Mouse (Mus musculus): Measurements from ENCODE around the gene Terf2. TPM values are rescaled to one million over a fixed set of nuclear protein-coding genes. Genes with fewer than 3 reads are reported as not detected.
A peak's percentile ranks its signal among the peaks of the same experiment; 100 is the strongest.
"Not testable (repeated sequence)": the region's sequence is repeated elsewhere in the genome, so short reads cannot be mapped to it uniquely, and the experiment has no call there.

Terf2 gene
- total RNA-seq, 2 experiments from 2014 or later, result 8.6 to 11.4 TPM

- DNase-seq, result peak; percentile 44 to 71
- intact Hi-C loops (cut with DNase I), result loop anchor here (5.0 kb wide), 1 partner anchor 51 kb away; no protein-coding TSS in a partner anchor
Observed at GRCm38 (mm10) chr8:107116023-107116422, 19.7 kb upstream of the Terf2 start.

DNA sequence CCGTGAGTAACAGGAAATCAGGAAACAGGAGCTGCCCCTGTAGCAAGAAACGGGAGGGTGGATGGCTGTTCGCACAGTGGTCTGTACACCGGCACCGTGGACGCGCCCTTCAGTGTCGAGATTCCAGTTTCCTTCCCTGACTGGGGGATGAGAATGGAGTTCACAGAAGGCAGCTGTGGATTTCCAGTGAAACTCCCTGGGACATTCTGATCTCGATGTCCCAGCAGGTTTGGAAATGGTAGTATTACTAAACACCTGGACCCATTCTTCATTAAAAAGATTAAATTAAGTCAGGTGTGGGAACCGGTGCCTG lies 18.6 kb upstream of the Terf2 start:
- DNase-seq, result no peak
- intact Hi-C loops (cut with DNase I), result loop anchor here (5.0 kb wide), 1 partner anchor 52 kb away; no protein-coding TSS in a partner anchor

DNA sequence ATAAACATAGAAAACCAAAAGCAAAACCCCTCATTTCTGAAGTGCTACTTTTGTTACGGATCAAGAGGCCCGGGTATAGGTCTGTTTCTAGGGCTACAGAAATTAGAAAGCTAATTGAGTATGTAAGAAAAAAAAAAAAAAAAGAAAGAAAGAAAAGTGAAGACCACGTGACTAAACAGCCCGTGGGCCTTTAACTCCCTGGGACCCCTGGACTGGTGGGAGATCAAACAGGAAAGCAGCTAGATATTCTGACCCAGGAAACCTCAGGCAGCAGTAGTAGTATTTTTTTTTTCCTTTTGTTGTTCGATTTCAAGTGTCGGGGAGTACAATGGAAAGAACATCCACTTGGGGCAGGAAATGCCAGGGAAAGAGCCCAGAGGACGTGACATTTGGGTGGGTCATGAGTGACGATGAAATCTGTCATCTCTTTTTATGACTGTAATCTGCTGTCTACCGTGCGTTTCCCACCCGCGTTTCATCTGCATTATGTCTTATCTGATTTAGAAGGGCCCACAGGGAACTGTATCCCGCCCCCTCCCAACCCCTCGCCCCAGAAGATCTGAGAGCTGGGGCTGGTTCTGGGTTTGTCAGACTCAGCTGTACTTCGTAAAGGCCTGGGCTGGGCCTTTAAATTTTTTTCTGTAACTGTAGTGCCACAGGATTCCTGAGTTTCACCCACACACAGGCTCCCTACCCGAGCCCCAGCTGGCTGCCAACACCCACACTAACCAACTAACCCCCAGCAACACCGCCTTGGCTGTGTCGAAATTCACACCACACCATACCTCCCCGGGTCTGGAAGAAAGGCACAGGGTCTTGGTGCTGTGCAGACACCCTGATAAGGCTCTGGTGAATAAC lies 18.0 kb upstream of the Terf2 start:
- intact Hi-C loops (cut with DNase I), result loop anchor here (5.0 kb wide), 2 partner anchors 53 to 88 kb away; no protein-coding TSS in a partner anchor

DNA sequence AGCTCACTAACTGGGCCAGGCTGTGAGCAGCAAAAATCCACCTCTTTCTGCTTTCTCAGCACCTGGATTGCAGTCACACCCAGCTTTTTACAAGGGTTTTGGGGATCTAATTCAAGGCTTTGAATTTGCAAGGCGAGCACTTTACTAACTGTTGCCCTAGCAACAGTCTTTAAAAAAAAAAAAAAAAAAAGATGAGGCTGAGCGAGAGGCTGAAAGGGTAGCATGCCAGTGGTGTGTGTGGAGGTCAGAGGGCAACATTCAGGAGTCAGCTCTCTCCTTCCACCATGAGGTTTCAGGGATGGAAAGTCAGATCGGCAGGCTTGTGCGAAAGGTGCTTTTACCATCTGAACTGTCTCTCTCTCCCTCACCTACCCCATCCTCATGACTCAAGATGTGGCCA lies 16.9 kb upstream of the Terf2 start:
- intact Hi-C loops (cut with DNase I), result loop anchor here (5.0 kb wide), 1 partner anchor 89 kb away; no protein-coding TSS in a partner anchor
- DNase-seq, result no peak

More for the DNA sequence above, 18.0 kb upstream of the Terf2 start:
- DNase-seq, result no peak

DNA sequence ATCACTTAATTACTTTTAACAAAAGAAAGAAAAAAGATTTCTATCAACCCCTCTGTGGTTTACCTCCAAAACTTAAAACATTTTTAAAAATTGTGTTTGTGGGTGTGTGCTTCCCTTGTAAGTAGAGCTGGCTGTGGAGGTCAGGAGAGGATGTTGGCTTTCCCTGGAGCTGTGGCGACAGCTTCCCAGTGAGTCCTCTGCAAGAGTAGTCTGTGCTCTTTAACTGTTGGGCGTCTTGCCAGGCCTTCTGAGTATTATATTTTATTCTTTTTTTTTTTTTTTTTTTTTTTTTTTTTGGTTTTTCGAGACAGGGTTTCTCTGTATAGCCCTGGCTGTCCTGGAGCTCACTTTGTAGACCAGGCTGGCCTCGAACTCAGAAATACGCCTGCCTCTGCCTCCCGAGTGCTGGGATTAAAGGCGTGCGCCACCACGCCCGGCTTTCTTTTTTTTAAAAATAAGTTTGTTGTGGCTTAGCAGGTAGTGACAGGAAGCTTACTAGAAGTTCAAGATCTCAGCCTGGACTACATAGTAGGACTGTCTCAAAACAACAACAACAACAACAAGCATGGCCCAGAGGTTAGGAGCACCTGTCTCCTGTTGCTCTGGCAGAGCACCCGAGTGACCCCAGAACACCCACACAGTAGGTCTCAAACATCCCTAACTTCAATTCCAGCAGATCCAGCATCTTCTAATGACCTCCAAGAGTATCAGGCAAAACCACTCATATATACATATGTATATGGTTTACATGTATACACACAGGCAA lies 15.2 kb upstream of the Terf2 start:
- DNase-seq, result no peak
- intact Hi-C loops (cut with DNase I), result loop anchor here (2.0 to 5.0 kb wide), 2 partner anchors 91 to 207 kb away; no protein-coding TSS in a partner anchor

DNA sequence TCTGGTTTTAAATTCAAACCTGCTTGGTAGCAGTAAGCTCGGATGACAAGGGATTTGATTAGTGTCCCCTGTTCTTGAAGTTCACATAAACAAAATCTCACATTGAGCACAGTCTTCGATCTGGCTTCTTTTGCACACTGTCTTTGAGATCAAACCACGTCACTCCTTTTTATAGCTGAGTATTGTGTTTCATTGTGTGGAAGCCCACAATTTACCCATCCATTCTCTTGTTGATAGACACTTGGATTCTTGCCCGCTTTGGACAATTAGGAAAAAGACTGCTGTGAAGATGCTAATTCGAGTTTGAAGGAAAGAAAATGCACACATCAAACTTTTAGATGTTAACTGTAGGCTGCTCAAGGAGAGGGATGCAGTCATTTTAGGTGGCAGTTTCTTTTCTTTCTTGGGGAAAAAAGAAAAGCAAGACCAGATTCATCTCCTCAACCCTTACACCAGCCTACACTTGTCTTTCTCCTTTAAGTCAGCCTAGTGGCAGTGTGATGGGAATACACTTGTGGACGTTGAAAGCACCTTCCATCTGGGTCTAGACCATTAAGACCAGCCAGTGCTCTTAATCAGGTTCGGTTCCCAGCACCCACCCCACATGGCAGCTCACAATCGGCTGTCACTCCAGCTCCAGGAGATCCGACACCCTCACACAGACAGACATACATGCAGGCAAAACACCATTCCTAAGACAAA lies 14.4 kb upstream of the Terf2 start:
- no peak for DNase-seq
- intact Hi-C loops (cut with DNase I), result loop anchor here (2.0 to 5.0 kb wide), 2 partner anchors 92 to 208 kb away; no protein-coding TSS in a partner anchor

DNA sequence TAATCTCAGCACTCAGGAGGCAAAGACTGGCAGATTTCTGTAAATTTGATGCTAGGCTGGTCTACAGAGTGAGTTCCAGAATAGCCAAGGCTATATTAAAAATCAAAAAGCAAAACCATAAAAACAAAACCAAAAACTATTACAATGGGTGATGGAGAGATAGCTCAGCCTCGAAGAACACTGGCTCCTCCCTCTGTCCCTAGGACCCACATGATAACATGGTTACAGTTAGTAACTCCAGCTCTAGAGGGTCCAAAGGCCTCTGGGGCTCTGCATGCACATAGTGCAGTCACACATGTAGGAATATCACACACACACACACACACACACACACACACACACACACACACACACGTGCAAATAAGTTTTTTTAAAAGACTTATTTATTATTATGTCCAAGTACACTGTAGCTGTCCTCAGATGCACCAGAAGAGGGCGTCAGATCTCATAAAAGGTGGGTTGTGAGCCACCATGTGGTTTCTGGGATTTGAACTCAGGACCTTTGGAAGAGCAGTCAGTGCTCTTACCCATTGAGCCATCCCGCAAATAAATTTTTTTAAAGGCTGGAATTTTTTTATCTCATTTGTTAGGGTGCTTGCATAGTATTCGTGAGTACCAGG lies 13.6 kb upstream of the Terf2 start:
- intact Hi-C loops (cut with DNase I), result loop anchor here (2.0 to 10.0 kb wide), 3 partner anchors 92 to 315 kb away; partner anchors contain the start of gene Nob1
- DNase-seq, result no peak

DNA sequence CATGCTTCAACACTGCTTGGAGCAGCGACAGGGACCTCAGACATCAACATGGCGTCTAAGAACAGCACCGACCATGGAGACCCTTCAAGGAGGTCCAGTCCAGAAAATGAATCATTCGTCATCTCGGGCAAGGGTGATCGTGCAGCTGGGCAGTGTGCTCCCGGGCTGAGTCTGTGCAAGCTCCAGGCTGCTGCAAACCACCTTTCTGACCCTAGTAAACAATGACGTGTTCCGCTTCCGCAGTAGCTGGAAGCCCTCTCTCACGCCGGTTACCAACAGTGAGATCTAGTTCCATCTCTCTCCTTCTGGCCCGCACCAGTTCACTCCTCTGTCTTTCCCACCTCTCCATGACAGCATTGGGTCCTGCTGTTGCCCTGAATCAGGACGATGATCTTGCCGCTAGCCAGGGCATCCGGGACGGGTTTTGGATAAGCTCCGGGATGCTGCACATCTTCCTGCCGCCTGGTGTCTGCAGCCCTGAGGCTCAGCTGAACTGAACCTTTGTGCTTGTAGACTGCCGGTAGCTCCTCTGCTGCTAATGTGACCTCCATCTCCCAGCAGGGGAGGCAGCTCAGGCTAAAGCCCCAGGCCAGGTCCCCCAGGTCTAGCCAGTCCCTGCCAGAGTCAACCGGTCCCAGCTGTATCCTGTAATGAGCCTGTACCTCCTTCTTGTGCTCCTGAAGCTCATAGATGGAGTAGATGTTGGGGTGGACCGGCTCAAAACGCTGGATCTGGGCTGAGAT lies 12.8 kb upstream of the Terf2 start:
- intact Hi-C loops (cut with DNase I), result loop anchor here (10.0 kb wide), 1 partner anchor 316 kb away; the partner anchor contains the start of gene Nob1
- no peak for DNase-seq

GRCm38 (mm10) chr8:107108089-107108488 lies 11.7 kb upstream of the Terf2 start:
- intact Hi-C loops (cut with DNase I), result loop anchor here (10.0 kb wide), 1 partner anchor 317 kb away; the partner anchor contains the start of gene Nob1
- not testable (repeated sequence) for DNase-seq

- peak; percentile 47 to 61 for DNase-seq
- intact Hi-C loops (cut with DNase I), result loop anchor here (2.0 to 10.0 kb wide), 2 partner anchors 220 to 320 kb away; partner anchors contain the start of gene Nob1
Observed at GRCm38 (mm10) chr8:107104547-107104946, 8.2 kb upstream of the Terf2 start.

DNA sequence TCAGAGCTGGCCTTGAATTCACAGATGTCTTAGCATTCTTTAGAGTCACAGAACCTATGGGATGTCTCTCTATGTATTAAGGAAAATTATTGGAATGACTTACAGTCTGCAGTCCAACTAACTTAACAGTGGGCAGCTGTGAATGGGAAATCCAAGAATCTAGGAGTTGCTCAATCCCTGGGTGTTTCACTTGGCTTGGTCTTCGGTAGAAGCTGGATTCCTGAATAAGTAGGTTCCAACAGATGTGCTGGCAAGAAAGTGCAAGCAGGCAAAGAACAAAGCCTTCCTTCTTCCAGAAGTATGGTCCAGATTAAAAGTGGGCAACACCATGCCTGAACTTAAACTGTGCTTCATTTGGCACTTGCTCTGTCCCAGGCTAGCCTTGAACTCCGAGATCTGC lies 4.3 kb upstream of the Terf2 start:
- intact Hi-C loops (cut with DNase I), result loop anchor here (10.0 kb wide), 1 partner anchor 324 kb away; the partner anchor contains the start of gene Nob1
- no peak for DNase-seq

DNA sequence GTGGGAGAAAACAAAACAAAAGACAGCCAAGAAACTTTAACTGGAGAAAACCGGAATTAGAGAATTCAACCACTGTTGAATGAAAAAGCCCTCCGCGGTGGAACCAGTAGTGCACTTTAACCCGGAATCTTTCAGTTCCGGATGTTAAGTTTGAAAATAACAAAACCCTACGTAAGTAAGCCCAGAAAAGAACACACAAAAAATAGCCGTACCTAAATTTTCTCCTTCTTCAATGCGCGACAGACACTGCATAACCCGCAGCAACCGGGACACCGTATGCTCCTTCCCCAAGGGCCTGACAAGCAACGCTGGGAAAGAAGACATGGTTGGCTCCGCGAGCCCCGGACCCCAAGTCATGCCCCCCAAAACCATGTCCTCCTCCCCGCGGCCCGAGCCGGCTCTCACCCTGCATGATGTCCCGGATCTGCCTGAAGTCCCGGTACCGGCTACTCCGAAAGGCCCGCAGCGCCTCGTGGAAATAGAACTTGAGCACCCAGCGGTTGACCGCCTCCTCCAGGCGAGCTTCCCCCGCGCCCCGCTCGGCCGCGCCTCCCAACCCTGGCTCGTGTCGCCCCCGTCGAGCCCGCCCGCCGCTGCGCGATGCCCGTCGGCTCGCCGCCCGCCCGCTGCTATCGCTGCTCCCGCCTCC lies 506 bp downstream of the Terf2 start:
- intact Hi-C loops (cut with DNase I), result no loop called here
- no peak for DNase-seq

DNA sequence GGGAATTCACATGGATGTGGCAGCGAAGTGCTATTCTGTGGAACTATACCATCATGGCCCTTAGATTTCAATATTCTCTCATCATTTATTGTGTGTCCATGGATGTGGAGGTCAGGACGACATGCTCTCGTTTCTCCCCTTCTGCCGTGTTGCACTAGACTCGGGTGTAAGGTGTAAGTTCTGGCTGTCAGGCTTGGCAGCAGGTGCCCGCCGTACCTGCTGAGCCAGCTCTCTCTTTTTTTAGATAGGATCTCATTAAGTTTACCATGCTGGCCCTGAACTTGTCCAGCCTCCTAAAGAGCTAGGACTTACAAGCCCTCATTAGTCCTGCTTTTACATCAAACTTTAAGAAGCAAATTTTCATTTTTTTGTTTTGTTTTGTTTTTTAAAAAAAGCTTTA lies 5.8 kb downstream of the Terf2 start:
- intact Hi-C loops (cut with DNase I), result no loop called here
- DNase-seq, result no peak

DNA sequence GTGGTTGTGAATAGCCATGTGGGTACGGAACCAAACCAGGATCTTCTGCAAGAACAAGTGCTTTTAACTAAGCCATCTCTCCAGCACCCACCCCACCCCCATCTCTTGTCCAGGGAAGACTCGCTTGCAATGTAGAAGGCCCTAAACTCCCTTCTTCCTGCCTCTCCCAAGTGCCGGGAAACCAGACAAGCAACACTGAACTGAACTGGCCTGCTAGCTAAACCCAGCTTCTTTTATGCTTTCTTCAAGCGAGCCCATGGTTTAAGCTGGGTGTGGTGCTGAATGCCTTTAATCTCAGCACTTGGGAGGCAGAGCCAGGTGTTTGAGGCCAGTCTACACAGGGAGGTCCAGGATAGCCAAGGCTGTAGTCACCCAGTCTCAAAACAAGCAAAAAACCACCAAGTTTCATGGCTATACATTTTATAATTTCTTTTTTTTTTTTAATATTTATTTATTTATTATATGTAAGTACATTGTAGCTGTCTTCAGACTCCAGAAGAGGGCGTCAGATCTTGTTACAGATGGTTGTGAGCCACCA lies 7.8 kb downstream of the Terf2 start:
- no peak for DNase-seq
- intact Hi-C loops (cut with DNase I), result no loop called here

GRCm38 (mm10) chr8:107086018-107086417 lies 10.3 kb downstream of the Terf2 start:
- intact Hi-C loops (cut with DNase I), result no loop called here

GRCm38 (mm10) chr8:107085358-107085757 lies 11.0 kb downstream of the Terf2 start:
- intact Hi-C loops (cut with DNase I), result no loop called here
- DNase-seq, result no peak

More at GRCm38 (mm10) chr8:107086018-107086417, 10.3 kb downstream of the Terf2 start:
- DNase-seq, result no peak

GRCm38 (mm10) chr8:107076239-107076888 lies 20.0 kb downstream of the Terf2 start:
- no peak for DNase-seq
- intact Hi-C loops (cut with DNase I), result no loop called here

- intact Hi-C loops (cut with DNase I), result no loop called here
- DNase-seq, result no peak
Observed at GRCm38 (mm10) chr8:107074128-107074527, 22.2 kb downstream of the Terf2 start.

Measured in gastrocnemius, postnatal 36 days (tissue).